Mouse (Mus musculus): ENCODE measurements around the gene Rpl9.

DNA sequence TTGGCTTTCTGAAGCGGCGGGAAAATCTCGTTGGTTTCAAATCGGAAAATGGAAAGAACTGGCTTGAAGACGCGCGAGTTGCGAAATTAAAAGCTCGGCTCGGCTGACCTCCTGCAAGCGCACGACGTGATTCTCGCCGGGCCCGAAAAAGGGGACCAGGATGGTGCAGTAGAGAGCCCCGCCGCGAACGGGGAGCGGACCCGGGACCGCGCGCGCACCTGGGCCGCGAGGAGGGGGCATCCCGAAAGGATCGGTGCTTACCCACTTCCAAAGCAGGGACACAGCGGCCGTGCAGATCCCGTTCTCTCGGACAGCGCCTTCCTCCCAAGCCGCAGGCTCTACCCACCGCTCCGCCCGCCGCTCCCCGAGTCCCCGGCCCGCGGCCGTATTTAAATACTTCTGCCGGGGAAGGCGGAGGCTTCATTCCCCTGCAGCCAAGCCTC, 44.1 kb upstream of the Rpl9 start:
- TF ChIP-seq POLR2A (IDR thresholded peaks at IDR 0.05; ENCODE audit: borderline replicate concordance, extremely low read depth, insufficient read depth, insufficient read length, poor library complexity, severe bottlenecking) (no peak), CTCF (IDR thresholded peaks at IDR 0.05; ENCODE audit: borderline replicate concordance, extremely low read depth, insufficient read depth, insufficient read length) (no peak)

Data from brain, embryonic 14.5 days (tissue).